Mouse (Mus musculus) forebrain, embryonic 14.5 days (tissue): Measurements from ENCODE around the gene Ctc1. TPM values are rescaled to one million over a fixed set of nuclear protein-coding genes. Genes with fewer than 3 reads are reported as not detected.

Source experiments
- ATAC-seq: fragments of 200-750 bp; cut with Nextera tagmentation; 2 replicates; pipeline ENCODE4 v1.8.0; 2017; ENCODE audit warnings: mild to moderate bottlenecking, moderate library complexity
- DNase-seq: peaks from one replicate; pipeline ENCODE4 v3.0.0-alpha.2; 2015; ENCODE audit warnings: low spot score
- H3K27ac ChIP-seq: fragments of 300-500 bp; sonication (generic); 2 replicates; pipeline ENCODE4 v1.5.1; 2014; ENCODE audit warnings: low read depth, mild to moderate bottlenecking, control low read depth, low read length, moderate library complexity
- H3K27me3 ChIP-seq: fragments of 300-500 bp; sonication (generic); replicated peaks from 2 replicates; pipeline ENCODE4 v1.6.1; 2014; ENCODE audit warnings: low read length, control low read depth, mixed read lengths; ENCODE audit not compliant: control insufficient read depth, insufficient read depth
- H3K36me3 ChIP-seq: fragments of 300-500 bp; sonication (generic); 2 replicates; pipeline ENCODE4 v1.6.1; 2014; ENCODE audit warnings: low read length, control low read depth; ENCODE audit not compliant: control insufficient read depth, insufficient read depth
- H3K4me1 ChIP-seq: fragments of 300-500 bp; sonication (generic); 2 replicates; pipeline ENCODE4 v1.6.1; 2014; ENCODE audit warnings: antibody characterized with exemption, low read length, control low read depth; ENCODE audit not compliant: control insufficient read depth, insufficient read depth
- H3K4me2 ChIP-seq: fragments of 300-500 bp; sonication (generic); 2 replicates; pipeline ENCODE4 v1.6.1; 2014; ENCODE audit warnings: mild to moderate bottlenecking, control low read depth, low read length
- H3K4me3 ChIP-seq: fragments of 300-500 bp; sonication (generic); 2 replicates; pipeline ENCODE4 v1.5.1; 2014; ENCODE audit warnings: low read depth, low read length, control low read depth
- H3K9ac ChIP-seq: fragments of 300-500 bp; sonication (generic); 2 replicates; pipeline ENCODE4 v1.6.1; 2014; ENCODE audit warnings: mild to moderate bottlenecking, low read length, control low read depth, moderate library complexity
- H3K9me3 ChIP-seq: fragments of 300-500 bp; sonication (generic); replicated peaks from 2 replicates; pipeline ENCODE4 v1.6.1; 2016; ENCODE audit warnings: low read length, control low read depth, mixed read lengths; ENCODE audit not compliant: control insufficient read depth
- WGBS: fragments of 180-500 bp; shearing (Covaris S2); extraction: QIAGEN DNeasy Blood & Tissue Kit; methylation state at CpG from one replicate; pipeline ENCODE4 v1.1.7; 2014; 5-methylcytosine and 5-hydroxymethylcytosine counted together
- polyA plus RNA-seq: library from polyadenylated mRNA; unstranded; fragments of >200 nt; fragmentation: Nextera tagmentation; extraction: Ambion mirVana; gene quantifications from 2 replicates; pipeline ENCODE4 v1.2.1, GENCODE M21; 2014

The Ctc1 gene
- polyA plus RNA-seq, 1 experiment from 2014 or later, result 43.4 TPM

DNA sequence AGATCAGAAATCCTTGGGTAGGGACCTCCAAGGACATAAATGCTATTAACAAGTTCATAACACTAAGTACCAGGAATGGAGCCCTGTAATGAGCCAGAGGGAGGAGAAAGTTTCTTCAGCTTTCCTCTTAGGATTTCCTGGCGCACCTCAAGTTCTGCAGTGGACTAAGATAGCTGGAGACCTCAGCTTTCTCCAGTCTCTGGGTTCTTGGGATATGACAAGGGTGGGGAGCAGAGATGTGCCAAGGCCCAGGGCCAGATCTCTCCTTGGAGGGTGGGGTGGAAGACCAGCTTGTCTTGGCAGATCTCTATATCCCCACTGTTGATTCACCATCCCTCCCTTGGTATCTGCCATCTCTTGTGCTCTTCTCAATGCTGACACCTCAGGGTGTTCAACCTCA is 40.1 kb upstream of the Ctc1 start:
- 86% methylated on average over 1 of the region's 1 CpGs for WGBS
- H3K4me1 ChIP-seq, result no peaks in the 10 kb centered on the region
- no peak overlapping the region for H3K9ac ChIP-seq
- H3K27me3 ChIP-seq, result no peaks in the 10 kb centered on the region
- ATAC-seq, result no peak
- H3K36me3 ChIP-seq, result no peaks in the 10 kb centered on the region
- no peaks in the 10 kb centered on the region for H3K9me3 ChIP-seq
- DNase-seq, result no peak
- H3K27ac ChIP-seq, result no peak overlapping the region
- no peak overlapping the region for H3K4me2 ChIP-seq
- no peak overlapping the region for H3K4me3 ChIP-seq

- no peak overlapping the region for H3K27ac ChIP-seq
- no peak for DNase-seq
- WGBS, result 70% methylated on average over 5 of the region's 5 CpGs
- no peak overlapping the region for H3K9ac ChIP-seq
- ATAC-seq, result no peak
- H3K36me3 ChIP-seq, result no peaks in the 10 kb centered on the region
- no peaks in the 10 kb centered on the region for H3K9me3 ChIP-seq
- H3K4me2 ChIP-seq, result no peak overlapping the region
- H3K27me3 ChIP-seq, result no peaks in the 10 kb centered on the region
- no peak overlapping the region for H3K4me3 ChIP-seq
- no peaks in the 10 kb centered on the region for H3K4me1 ChIP-seq
Observed at GRCm38 (mm10) chr11:68979320-68979733, 36.4 kb upstream of the Ctc1 start.

DNA sequence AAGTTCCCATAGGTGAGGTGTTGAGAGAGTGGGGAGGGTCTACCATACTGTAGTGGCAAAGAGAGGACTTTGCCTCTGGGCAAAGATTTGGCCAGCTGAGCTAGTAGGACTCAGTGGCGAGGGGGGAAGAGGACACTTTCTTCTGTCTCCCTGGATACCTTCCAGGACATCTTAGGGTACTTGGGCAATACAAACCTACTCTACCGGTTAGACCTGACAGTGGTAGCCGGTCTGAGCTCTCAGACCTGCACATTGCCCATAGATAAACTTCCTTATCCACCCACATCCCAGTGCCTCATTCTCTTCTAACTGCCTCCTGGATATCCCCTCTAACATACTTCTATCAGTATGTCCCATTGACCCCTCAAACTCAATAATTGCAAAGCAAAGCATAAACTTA is 34.8 kb upstream of the Ctc1 start:
- no peak overlapping the region for H3K4me2 ChIP-seq
- ATAC-seq (no peak), DNase-seq (no peak)
- H3K9me3 ChIP-seq, result no peaks in the 10 kb centered on the region
- no peak overlapping the region for H3K4me3 ChIP-seq
- no peaks in the 10 kb centered on the region for H3K4me1 ChIP-seq
- H3K27ac ChIP-seq, result no peak overlapping the region
- no peaks in the 10 kb centered on the region for H3K27me3 ChIP-seq
- peaks cover 6% of the 10 kb centered on the region for H3K36me3 ChIP-seq
- 74% methylated on average over 3 of the region's 3 CpGs for WGBS
- H3K9ac ChIP-seq, result no peak overlapping the region

GRCm38 (mm10) chr11:68982639-68983369 is 32.9 kb upstream of the Ctc1 start:
- WGBS, result 28% methylated on average over 4 of the region's 4 CpGs

GRCm38 (mm10) chr11:68987365-68987882 is 28.3 kb upstream of the Ctc1 start:
- Histone ChIP-seq H3K4me3 (no peak overlapping the region), H3K36me3 (peaks cover 61% of the 10 kb centered on the region), H3K4me2 (no peak overlapping the region), H3K9ac (no peak overlapping the region), H3K27me3 (no peaks in the 10 kb centered on the region), H3K27ac (no peak overlapping the region), H3K4me1 (no peaks in the 10 kb centered on the region), H3K9me3 (no peaks in the 10 kb centered on the region)
- 89% methylated on average over 11 of the region's 11 CpGs for WGBS
- DNase-seq (no peak), ATAC-seq (no peak)

More at GRCm38 (mm10) chr11:68982639-68983369, 32.9 kb upstream of the Ctc1 start:
- Histone ChIP-seq H3K9me3 (no peaks in the 10 kb centered on the region), H3K4me1 (no peaks in the 10 kb centered on the region), H3K27me3 (no peaks in the 10 kb centered on the region), H3K4me3 (no peak overlapping the region), H3K4me2 (no peak overlapping the region), H3K27ac (no peak overlapping the region), H3K9ac (no peak overlapping the region), H3K36me3 (peaks cover 16% of the 10 kb centered on the region)
- DNase-seq, result peak; percentile 85
- ATAC-seq, result no peak

- 93% methylated on average over 17 of the region's 17 CpGs for WGBS
- peaks cover 70% of the 10 kb centered on the region for H3K36me3 ChIP-seq
Observed at GRCm38 (mm10) chr11:68988341-68988740, 27.4 kb upstream of the Ctc1 start.

DNA sequence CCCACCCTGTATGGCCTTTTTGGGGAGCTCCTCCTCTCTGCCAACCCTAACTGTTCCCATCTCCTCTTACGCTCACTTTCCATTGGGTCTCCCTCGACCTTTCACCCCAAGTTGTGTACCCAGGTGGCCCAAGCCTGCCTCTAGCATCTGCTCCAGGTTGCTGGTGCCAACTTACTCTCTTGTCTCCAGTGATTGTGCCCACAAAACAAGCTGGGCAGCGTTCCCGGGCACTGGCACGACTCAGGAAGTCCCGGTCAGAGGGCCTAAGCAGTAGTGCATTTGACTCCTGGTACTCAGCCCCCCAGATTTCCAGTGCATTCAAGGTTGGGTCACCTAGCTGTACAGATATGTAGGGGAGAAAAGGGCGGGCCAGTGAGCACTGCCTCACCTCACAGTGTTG is 22.6 kb upstream of the Ctc1 start:
- DNase-seq (no peak), ATAC-seq (no peak)
- 91% methylated on average over 7 of the region's 7 CpGs for WGBS
- Histone ChIP-seq H3K27me3 (no peaks in the 10 kb centered on the region), H3K4me2 (no peak overlapping the region), H3K36me3 (peaks cover 96% of the 10 kb centered on the region), H3K9ac (no peak overlapping the region), H3K27ac (no peak overlapping the region), H3K9me3 (no peaks in the 10 kb centered on the region), H3K4me3 (no peak overlapping the region), H3K4me1 (no peaks in the 10 kb centered on the region)

More at GRCm38 (mm10) chr11:68988341-68988740, 27.4 kb upstream of the Ctc1 start:
- Histone ChIP-seq H3K9ac (no peak overlapping the region), H3K4me3 (no peak overlapping the region), H3K4me1 (no peaks in the 10 kb centered on the region), H3K4me2 (no peak overlapping the region), H3K27me3 (no peaks in the 10 kb centered on the region), H3K9me3 (no peaks in the 10 kb centered on the region), H3K27ac (no peak overlapping the region)
- no peak for DNase-seq
- ATAC-seq, result no peak

DNA sequence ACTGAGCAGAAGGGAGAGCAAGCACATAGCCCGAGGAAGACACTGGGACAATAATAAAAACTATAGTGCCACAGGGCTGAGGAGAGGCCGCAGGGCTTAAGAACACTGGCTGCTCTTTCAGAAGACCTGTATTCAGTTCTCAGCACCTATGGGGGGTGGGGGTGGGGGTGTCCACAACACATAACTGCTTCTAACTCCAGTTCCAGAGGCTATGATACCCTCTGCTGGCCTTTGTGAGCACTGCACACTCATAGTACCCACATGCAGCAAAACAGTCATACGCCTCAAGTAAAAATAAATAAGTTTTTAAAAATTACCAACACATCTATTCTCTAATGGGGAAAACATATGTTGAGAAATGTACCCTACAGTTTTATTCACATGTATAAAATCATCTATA is 21.3 kb upstream of the Ctc1 start:
- 91% methylated on average over 3 of the region's 3 CpGs for WGBS
- H3K9ac ChIP-seq, result no peak overlapping the region
- H3K4me3 ChIP-seq, result no peak overlapping the region
- ATAC-seq (no peak), DNase-seq (no peak)
- no peak overlapping the region for H3K4me2 ChIP-seq
- H3K4me1 ChIP-seq, result no peaks in the 10 kb centered on the region
- H3K27ac ChIP-seq, result no peak overlapping the region
- H3K9me3 ChIP-seq, result no peaks in the 10 kb centered on the region
- H3K36me3 ChIP-seq, result peaks cover 98% of the 10 kb centered on the region
- no peaks in the 10 kb centered on the region for H3K27me3 ChIP-seq

GRCm38 (mm10) chr11:68997080-68997479 is 18.6 kb upstream of the Ctc1 start:
- H3K9me3 ChIP-seq, result no peaks in the 10 kb centered on the region
- no peak overlapping the region for H3K4me3 ChIP-seq
- H3K9ac ChIP-seq, result no peak overlapping the region
- no peak for DNase-seq
- H3K4me2 ChIP-seq, result no peak overlapping the region
- H3K4me1 ChIP-seq, result no peaks in the 10 kb centered on the region
- H3K36me3 ChIP-seq, result peaks cover 98% of the 10 kb centered on the region
- H3K27me3 ChIP-seq, result no peaks in the 10 kb centered on the region
- no peak overlapping the region for H3K27ac ChIP-seq
- no peak for ATAC-seq
- 90% methylated on average over 4 of the region's 4 CpGs for WGBS
